Mouse (Mus musculus) CH12.LX (cell line): ENCODE measurements around the gene Notch1. TPM values are rescaled to one million over a fixed set of nuclear protein-coding genes. Genes with fewer than 3 reads are reported as not detected.

Source experiments
- DNase-seq: peaks from one replicate; pipeline ENCODE4 v3.0.0-alpha.2; 2013; ENCODE audit errors: extremely low read depth
- H3K27ac ChIP-seq: 2 replicates; pipeline ENCODE4 v1.5.1; 2012; ENCODE audit warnings: low read depth, mild to moderate bottlenecking, control low read depth, moderate library complexity; ENCODE audit not compliant: insufficient read depth
- H3K27me3 ChIP-seq: replicated peaks from 2 replicates; pipeline ENCODE3; 2012; ENCODE audit warnings: inconsistent platforms
- H3K36me3 ChIP-seq, 2 experiments: replicated peaks in 1 of 2; 2 replicates each; pipeline versions ENCODE3 to v1.6.1; 2012; ENCODE audit warnings: inconsistent platforms in 1 of 2, low read length in 1 of 2, mild to moderate bottlenecking in 1 of 2, mixed read lengths in 1 of 2, moderate library complexity in 1 of 2; ENCODE audit not compliant: control insufficient read depth in 1 of 2, insufficient read depth in 1 of 2
- H3K4me1 ChIP-seq, 2 experiments: 2 replicates each; pipeline ENCODE4 v1.6.1; 2012; ENCODE audit warnings: inconsistent platforms in 1 of 2, moderate library complexity in 1 of 2; ENCODE audit not compliant: insufficient read depth in 2 of 2, control insufficient read depth in 1 of 2
- H3K4me2 ChIP-seq: 2 replicates; pipeline ENCODE4 v1.6.1; 2012; ENCODE audit warnings: low read depth, mild to moderate bottlenecking, control low read depth; ENCODE audit not compliant: poor library complexity, insufficient read depth, severe bottlenecking
- H3K4me3 ChIP-seq, 3 experiments: fragments of 150-350 bp in 1 of 3; sonication (generic) in 1 of 3; replicated peaks in 1 of 3; 2 replicates each; pipeline versions ENCODE3 to v1.5.1; 2011 to 2012; ENCODE audit warnings: low read depth in 2 of 3, low read length in 2 of 3, mild to moderate bottlenecking in 2 of 3, moderate library complexity in 2 of 3, control low read depth in 1 of 3, improper control_type of control experiment in 1 of 3, inconsistent platforms in 1 of 3, mixed read lengths in 1 of 3; ENCODE audit not compliant: poor library complexity in 1 of 3
- H3K79me2 ChIP-seq: replicated peaks from 2 replicates; pipeline ENCODE4 v1.6.1; 2012; ENCODE audit warnings: mild to moderate bottlenecking, moderate library complexity; ENCODE audit not compliant: control insufficient read depth, poor library complexity, insufficient read depth, severe bottlenecking; ENCODE audit errors: extremely low read depth
- H3K9ac ChIP-seq: 2 replicates; pipeline ENCODE4 v1.6.1; 2012; ENCODE audit warnings: low read depth, mild to moderate bottlenecking, control low read depth, moderate library complexity; ENCODE audit not compliant: insufficient read depth
- H3K9me3 ChIP-seq: replicated peaks from 2 replicates; pipeline ENCODE3; 2012; ENCODE audit warnings: low read length, inconsistent platforms, mixed read lengths
- BHLHE40 ChIP-seq: IDR thresholded peaks from 2 replicates; pipeline ENCODE4 v1.6.1; 2011; ENCODE audit warnings: mild to moderate bottlenecking, low read depth, low read length, improper control_type of control experiment
- CTCF ChIP-seq, 2 experiments: IDR thresholded peaks in 1 of 2; conservative IDR thresholded peaks in 1 of 2; 2 replicates each; pipeline ENCODE4 v1.5.1; 2011 to 2012; ENCODE audit warnings: low read depth in 2 of 2, low read length in 2 of 2, improper control_type of control experiment in 1 of 2, inconsistent platforms in 1 of 2, mild to moderate bottlenecking in 1 of 2, moderate library complexity in 1 of 2
- E2F4 ChIP-seq: IDR thresholded peaks from 2 replicates; pipeline ENCODE4 v1.6.1; 2011; ENCODE audit warnings: low read depth, low read length, improper control_type of control experiment; ENCODE audit not compliant: insufficient replicate concordance
- EP300 ChIP-seq: IDR thresholded peaks from 2 replicates; pipeline ENCODE4 v1.6.1; 2011; ENCODE audit warnings: low read length, improper control_type of control experiment
- IRF4 ChIP-seq: IDR thresholded peaks from 2 replicates; pipeline ENCODE4 v1.6.1; 2014; ENCODE audit warnings: low read depth, mild to moderate bottlenecking, inconsistent platforms, low read length, improper control_type of control experiment
- MAFK ChIP-seq: IDR thresholded peaks from 2 replicates; pipeline ENCODE4 v1.6.1; 2011; ENCODE audit warnings: low read length, improper control_type of control experiment; ENCODE audit not compliant: insufficient replicate concordance
- MEF2A ChIP-seq: IDR thresholded peaks from 2 replicates; pipeline ENCODE4 v1.6.1; 2014; ENCODE audit warnings: low read depth, mild to moderate bottlenecking, inconsistent platforms, low read length, improper control_type of control experiment, borderline replicate concordance
- MYC ChIP-seq: IDR thresholded peaks from 2 replicates; pipeline ENCODE4 v1.6.1; 2011; ENCODE audit warnings: low read depth, mild to moderate bottlenecking, improper control_type of control experiment, low read length
- NELFE ChIP-seq: IDR thresholded peaks from 2 replicates; pipeline ENCODE4 v1.6.1; 2011; ENCODE audit warnings: low read depth, low read length, improper control_type of control experiment
- POLR2A ChIP-seq: IDR thresholded peaks from 2 replicates; pipeline ENCODE4 v1.6.1; 2011; ENCODE audit warnings: low read depth, mild to moderate bottlenecking, improper control_type of control experiment, low read length
- RAD21 ChIP-seq: IDR thresholded peaks from 2 replicates; pipeline ENCODE4 v1.6.1; 2011; ENCODE audit warnings: low read depth, mild to moderate bottlenecking, low read length, improper control_type of control experiment, moderate library complexity
- SIN3A ChIP-seq: IDR thresholded peaks from 2 replicates; pipeline ENCODE4 v1.6.1; 2012; ENCODE audit warnings: low read length, improper control_type of control experiment, inconsistent platforms
- SMC3 ChIP-seq: IDR thresholded peaks from 2 replicates; pipeline ENCODE4 v1.6.1; 2011; ENCODE audit warnings: low read depth, low read length, improper control_type of control experiment
- TBP ChIP-seq: conservative IDR thresholded peaks from 2 replicates; pipeline ENCODE4 v1.6.1; 2011; ENCODE audit warnings: low read depth, low read length, improper control_type of control experiment
- USF1 ChIP-seq: IDR thresholded peaks from 2 replicates; pipeline ENCODE4 v1.6.1; 2014; ENCODE audit warnings: low read depth, mild to moderate bottlenecking, inconsistent platforms, low read length, improper control_type of control experiment
- USF2 ChIP-seq: conservative IDR thresholded peaks from 2 replicates; pipeline ENCODE4 v1.6.1; 2011; ENCODE audit warnings: low read depth, low read length, improper control_type of control experiment
- ZC3H11A ChIP-seq: IDR thresholded peaks from 2 replicates; pipeline ENCODE4 v1.6.1; 2012; ENCODE audit warnings: low read depth, mild to moderate bottlenecking, inconsistent platforms, low read length, improper control_type of control experiment
- ZMIZ1 ChIP-seq: IDR thresholded peaks from 2 replicates; pipeline ENCODE4 v1.6.1; 2012; ENCODE audit warnings: low read depth, mild to moderate bottlenecking, inconsistent platforms, low read length, improper control_type of control experiment
- dilution Hi-C: fragments of 300-500 bp; cut with MboI; formaldehyde crosslinking; loops from 2 replicates; pipeline ENCODE4 v1.14.3; 2020; ENCODE audit warnings: low sequenced_read_pairs; ENCODE audit not compliant: extremely low pct_unique_long_range_greater_than_20kb, extremely low pct_ligation_motif_present
- in situ Hi-C: fragments of 300-500 bp; cut with MboI; formaldehyde crosslinking; loops from 3 replicates; pipeline ENCODE4 v1.14.3; 2019; ENCODE audit warnings: low sequenced_read_pairs, low pct_ligation_motif_present, low pct_unique_long_range_greater_than_20kb, mixed read lengths
- polyA plus RNA-seq: library from polyadenylated mRNA; unstranded; fragments of >175 nt; gene quantifications from 2 replicates; pipeline ENCODE4 v1.2.1, GENCODE M21; 2012; ENCODE audit warnings: low read depth; ENCODE audit not compliant: insufficient read length
- total RNA-seq, 2 experiments: library from RNA; depleted of rRNA; stranded (reverse); fragments of 300-350 nt in 1 of 2; fragments of >200 nt in 1 of 2; gene quantifications; 2 replicates each; pipeline ENCODE4 v1.2.3; 2012 to 2014

Gene Notch1
- total and polyA plus RNA-seq, 3 experiments, result 0.98 to 13.1 (median 3.8) TPM

DNA sequence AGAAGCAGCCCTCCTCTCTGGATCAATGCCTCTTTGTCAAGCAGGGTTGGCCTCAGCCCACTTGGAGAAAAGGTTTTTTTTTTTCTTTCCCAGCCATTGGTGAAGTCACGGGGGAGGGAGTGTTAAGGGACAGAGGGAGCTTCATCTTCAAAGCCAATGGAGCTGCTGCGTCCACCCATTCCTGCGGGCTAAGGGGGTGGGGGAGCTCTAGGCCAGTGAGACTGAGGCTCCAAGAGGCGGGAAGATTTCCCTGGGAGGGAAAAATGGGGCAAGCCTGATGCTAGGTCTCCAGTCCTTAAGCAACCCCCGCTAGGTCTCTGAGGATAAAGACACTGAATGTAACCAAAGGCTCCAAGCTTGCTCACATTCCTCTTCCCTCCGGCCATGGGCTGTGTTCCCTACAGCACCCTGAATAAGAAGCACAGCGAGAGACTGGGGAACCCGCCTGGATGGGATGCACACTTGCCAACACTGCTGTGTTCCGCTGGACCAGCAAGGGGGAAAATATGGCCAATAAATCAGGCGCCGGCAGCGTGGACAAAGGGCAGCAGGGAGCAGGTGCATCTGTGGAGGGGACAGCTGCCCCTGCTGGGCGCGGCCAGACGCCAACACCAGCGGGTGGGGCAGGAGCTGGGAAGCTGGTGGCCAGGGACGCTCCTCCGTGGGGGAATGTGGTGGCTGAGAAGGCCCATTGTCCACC, 29.0 kb downstream of the Notch1 start:
- Histone ChIP-seq H3K4me2 (no peak overlapping the region; the same call in 1 of the 2 replicates), H3K27me3 (no peaks in the 10 kb centered on the region), H3K79me2 (peaks cover 14% of the 10 kb centered on the region), H3K9me3 (no peaks in the 10 kb centered on the region), H3K9ac (0 out of 2 replicates have a peak overlapping the region, but pooled peaks have one; percentile 8), H3K36me3 (peaks cover 11 to 18% of the 10 kb centered on the region in 2 experiments), H3K4me3 (peak overlapping the region in 1 of 3 experiments; percentile 15), H3K27ac (peak overlapping the region; percentile 46), H3K4me1 (peaks cover 64 to 84% of the 10 kb centered on the region in 2 experiments)
- dilution Hi-C loops (no loop called here), in situ Hi-C loops (no loop called here)
- no peak for TF ChIP-seq ZC3H11A
- TF ChIP-seq POLR2A, result no peak
- no peak for DNase-seq

DNA sequence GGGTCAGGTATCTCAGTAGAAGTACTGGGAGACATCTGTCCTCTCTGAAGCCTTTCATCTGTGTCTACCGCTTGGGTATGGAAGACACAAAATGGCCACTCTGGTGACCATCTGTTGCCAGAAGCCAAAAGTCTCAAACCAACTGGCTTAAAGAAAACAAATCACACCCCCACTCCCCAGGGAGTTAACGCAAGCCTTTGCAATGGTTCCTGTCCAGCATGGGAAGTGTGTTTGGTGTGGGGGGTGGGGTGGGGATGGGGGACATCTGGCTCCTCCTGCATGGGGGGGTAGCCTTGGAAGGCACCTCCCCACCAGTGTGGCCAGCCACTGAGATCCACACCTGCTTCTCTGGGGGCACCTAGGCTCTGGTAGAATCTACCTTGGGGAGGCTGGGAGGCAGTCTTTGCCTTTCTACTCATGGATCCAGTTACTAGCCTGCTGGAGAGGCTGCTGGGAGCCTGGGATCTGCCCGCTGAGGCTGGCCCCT, 29.6 kb downstream of the Notch1 start:
- in situ Hi-C loops, result no loop called here
- dilution Hi-C loops, result no loop called here

DNA sequence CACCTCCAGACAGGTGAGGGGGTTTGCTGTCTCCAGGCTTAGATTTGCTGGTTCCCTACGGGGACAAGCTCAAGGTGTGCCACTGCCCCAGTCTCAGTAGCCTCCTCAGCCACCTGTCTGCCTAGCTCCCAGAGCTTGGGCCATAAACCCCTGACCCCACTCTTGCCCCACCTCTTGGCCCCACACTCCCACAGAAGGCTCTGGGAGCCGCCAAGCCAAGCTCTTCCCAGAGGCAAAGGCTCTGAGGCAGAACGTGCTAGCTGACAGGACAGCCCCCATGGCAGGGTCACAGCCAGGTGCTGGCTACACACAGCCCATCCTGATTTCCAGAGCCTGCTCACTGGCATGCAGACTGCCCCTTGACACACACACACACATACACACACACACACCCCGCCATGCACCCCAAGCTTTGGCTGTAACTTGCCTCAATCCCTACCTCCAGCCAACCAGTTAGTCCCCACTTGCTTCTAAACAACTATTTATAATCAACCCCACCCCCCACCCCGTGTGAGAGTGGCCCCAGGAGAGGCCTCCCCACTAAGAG, 30.1 kb downstream of the Notch1 start:
- Histone ChIP-seq H3K4me1 (peaks cover 71 to 87% of the 10 kb centered on the region in 2 experiments), H3K79me2 (peaks cover 5% of the 10 kb centered on the region), H3K27ac (peak overlapping the region; percentile 79), H3K36me3 (peaks cover 15 to 25% of the 10 kb centered on the region in 2 experiments), H3K9me3 (peaks cover 1% of the 10 kb centered on the region), H3K9ac (peak overlapping the region; percentile 33), H3K4me3 (peak overlapping the region in 1 of 3 experiments; percentile 12), H3K27me3 (no peaks in the 10 kb centered on the region), H3K4me2 (peak overlapping the region; percentile 63)
- no peak for DNase-seq
- in situ Hi-C loops, result no loop called here
- dilution Hi-C loops, result no loop called here
- no peak for TF ChIP-seq TBP
- no peak for TF ChIP-seq E2F4
- TF ChIP-seq USF2, result no peak
- TF ChIP-seq ZMIZ1, result no peak
- TF ChIP-seq, all 38 proteins: peak for 0

More for the DNA sequence above, 29.6 kb downstream of the Notch1 start:
- peak; percentile 52 for DNase-seq
- Histone ChIP-seq H3K27ac (peak overlapping the region; percentile 79), H3K9ac (peak overlapping the region; percentile 33; the same call in 1 of the 2 replicates), H3K4me1 (peaks cover 66 to 84% of the 10 kb centered on the region in 2 experiments), H3K4me3 (no peak overlapping the region), H3K79me2 (peaks cover 8% of the 10 kb centered on the region), H3K4me2 (peak overlapping the region; percentile 63), H3K36me3 (peaks cover 11 to 20% of the 10 kb centered on the region in 2 experiments), H3K9me3 (no peaks in the 10 kb centered on the region), H3K27me3 (no peaks in the 10 kb centered on the region)
- TF ChIP-seq MEF2A (no peak), RAD21 (no peak), BHLHE40 (peak; percentile 34), SMC3 (no peak), NELFE (no peak), USF1 (no peak), MAFK (no peak), CTCF (conservative IDR thresholded peaks at IDR 0.05 in 1 of 2, IDR thresholded peaks at IDR 0.05 in 1 of 2; ENCODE audit: low read depth in 2 of 2, low read length in 2 of 2) (no peak), EP300 (peak; percentile 23; the same call in 1 of the 2 replicates), IRF4 (peak; percentile 22; the same call in 1 of the 2 replicates), MYC (no peak), SIN3A (no peak), ZMIZ1 (no peak)
